Mouse (Mus musculus) megakaryocyte, embryonic 14.5 days (primary cell): ENCODE measurements at regions not wholly inside any gene's neighbourhood (a gene's known extent, or its start where the extent isn't known, plus 50 kb on each side); places are given as distances from the start of the nearest gene placed in this dataset.

Experiments used
- H3K27me3 ChIP-seq: replicated peaks from 2 replicates; pipeline ENCODE3; 2012; ENCODE audit warnings: inconsistent platforms
- H3K36me3 ChIP-seq: replicated peaks from 2 replicates; pipeline ENCODE3; 2012; ENCODE audit warnings: low read length, inconsistent platforms, mixed read lengths
- H3K4me1 ChIP-seq: 2 replicates; pipeline ENCODE4 v1.6.1; 2012; ENCODE audit warnings: inconsistent platforms
- H3K4me3 ChIP-seq: replicated peaks from 2 replicates; pipeline ENCODE3; 2012; ENCODE audit warnings: moderate library complexity, mild to moderate bottlenecking, inconsistent platforms
- H3K9me3 ChIP-seq: 2 replicates; pipeline ENCODE4 v1.6.1; 2012; ENCODE audit warnings: inconsistent platforms
- FLI1 ChIP-seq: IDR thresholded peaks from 2 replicates; pipeline ENCODE4 v1.6.1; 2012; ENCODE audit warnings: low read length, inconsistent platforms, mixed read lengths
- GATA1 ChIP-seq: IDR thresholded peaks from 3 replicates; pipeline ENCODE4 v1.6.1; 2012; ENCODE audit warnings: mixed read lengths, low read length, inconsistent platforms, borderline replicate concordance

- no peaks in the 10 kb centered on the region for H3K27me3 ChIP-seq
- H3K36me3 ChIP-seq = no peaks in the 10 kb centered on the region
- no peak for TF ChIP-seq FLI1
- no peak for TF ChIP-seq GATA1
- no peak overlapping the region for H3K4me3 ChIP-seq
- no peaks in the 10 kb centered on the region for H3K4me1 ChIP-seq
- H3K9me3 ChIP-seq = peaks cover 9% of the 10 kb centered on the region
These were observed 107.4 kb upstream of the Kcna4 start for GRCm38 (mm10) chr2:107183066-107183465.

GRCm38 (mm10) chr2:107184864-107185263, 105.6 kb upstream of the Kcna4 start:
- TF ChIP-seq FLI1 (no peak), GATA1 (no peak)
- Histone ChIP-seq H3K4me3 (no peak overlapping the region), H3K27me3 (no peaks in the 10 kb centered on the region), H3K36me3 (no peaks in the 10 kb centered on the region), H3K4me1 (no peaks in the 10 kb centered on the region), H3K9me3 (peaks cover 9% of the 10 kb centered on the region)

DNA sequence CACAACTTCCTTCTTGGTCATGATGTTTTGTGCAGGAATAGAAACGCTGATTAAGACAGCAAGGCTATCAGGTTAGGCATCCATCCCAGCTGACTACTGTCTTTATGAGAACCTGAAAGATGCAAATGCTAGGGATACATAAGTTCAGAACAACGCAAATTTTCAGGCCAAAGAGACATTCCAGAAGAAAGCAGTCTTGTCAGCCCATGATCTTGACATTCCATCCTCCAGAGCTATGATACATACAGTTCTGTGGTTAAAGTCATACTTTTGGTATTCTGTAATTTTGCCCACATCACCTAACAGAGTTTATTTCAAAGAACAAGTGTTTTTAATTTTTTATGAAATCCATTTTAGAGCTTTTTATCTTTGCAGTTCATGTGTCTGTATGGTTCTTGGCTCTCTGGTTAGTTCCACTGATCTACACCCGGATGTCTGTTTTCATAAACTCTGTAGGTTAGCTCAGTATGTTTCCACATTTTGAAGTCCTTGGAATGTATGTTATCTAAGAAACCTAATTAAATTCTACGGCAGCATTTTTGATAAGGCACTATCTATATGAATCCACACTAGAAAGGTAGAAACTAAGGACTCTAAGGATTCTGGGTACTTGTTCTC, 88.5 kb upstream of the Kcna4 start:
- Histone ChIP-seq H3K36me3 (no peaks in the 10 kb centered on the region), H3K4me3 (no peak overlapping the region), H3K9me3 (peaks cover 8% of the 10 kb centered on the region; the same call in 1 of the 2 replicates), H3K4me1 (no peaks in the 10 kb centered on the region), H3K27me3 (no peaks in the 10 kb centered on the region)
- TF ChIP-seq GATA1 (no peak), FLI1 (no peak)

- no peak for TF ChIP-seq FLI1
- no peak for TF ChIP-seq GATA1
- Histone ChIP-seq H3K36me3 (no peaks in the 10 kb centered on the region), H3K4me1 (no peaks in the 10 kb centered on the region), H3K4me3 (no peak overlapping the region), H3K27me3 (no peaks in the 10 kb centered on the region), H3K9me3 (peaks cover 8% of the 10 kb centered on the region; the same call in 1 of the 2 replicates)
These were observed 88.0 kb upstream of the Kcna4 start for GRCm38 (mm10) chr2:107202474-107202858.

- Histone ChIP-seq H3K4me1 (peaks cover under 1% of the 10 kb centered on the region; the same call in 1 of the 2 replicates), H3K9me3 (no peaks in the 10 kb centered on the region), H3K36me3 (no peaks in the 10 kb centered on the region), H3K27me3 (no peaks in the 10 kb centered on the region), H3K4me3 (no peak overlapping the region)
- TF ChIP-seq GATA1 (no peak), FLI1 (no peak)
These were observed 68.9 kb upstream of the Kcna4 start for GRCm38 (mm10) chr2:107221544-107221943.

- no peaks in the 10 kb centered on the region for H3K9me3 ChIP-seq
- TF ChIP-seq GATA1 (no peak), FLI1 (no peak)
- H3K36me3 ChIP-seq = no peaks in the 10 kb centered on the region
- H3K4me3 ChIP-seq = no peak overlapping the region
- H3K4me1 ChIP-seq = peaks cover 18% of the 10 kb centered on the region
- H3K27me3 ChIP-seq = no peaks in the 10 kb centered on the region
These were observed 65.8 kb upstream of the Kcna4 start for GRCm38 (mm10) chr2:107224679-107225078.

GRCm38 (mm10) chr2:107227486-107227885, 63.0 kb upstream of the Kcna4 start:
- H3K4me1 ChIP-seq = peaks cover 26% of the 10 kb centered on the region
- no peak overlapping the region for H3K4me3 ChIP-seq
- TF ChIP-seq GATA1 (no peak), FLI1 (no peak)
- H3K27me3 ChIP-seq = no peaks in the 10 kb centered on the region
- H3K36me3 ChIP-seq = no peaks in the 10 kb centered on the region
- peaks cover 5% of the 10 kb centered on the region; the same call in 1 of the 2 replicates for H3K9me3 ChIP-seq

- Histone ChIP-seq H3K36me3 (no peaks in the 10 kb centered on the region), H3K27me3 (no peaks in the 10 kb centered on the region), H3K4me1 (peaks cover 26% of the 10 kb centered on the region), H3K4me3 (no peak overlapping the region), H3K9me3 (peaks cover 5% of the 10 kb centered on the region; the same call in 1 of the 2 replicates)
- TF ChIP-seq FLI1 = no peak
- no peak for TF ChIP-seq GATA1
These were observed 62.2 kb upstream of the Kcna4 start for GRCm38 (mm10) chr2:107228287-107228686.

DNA sequence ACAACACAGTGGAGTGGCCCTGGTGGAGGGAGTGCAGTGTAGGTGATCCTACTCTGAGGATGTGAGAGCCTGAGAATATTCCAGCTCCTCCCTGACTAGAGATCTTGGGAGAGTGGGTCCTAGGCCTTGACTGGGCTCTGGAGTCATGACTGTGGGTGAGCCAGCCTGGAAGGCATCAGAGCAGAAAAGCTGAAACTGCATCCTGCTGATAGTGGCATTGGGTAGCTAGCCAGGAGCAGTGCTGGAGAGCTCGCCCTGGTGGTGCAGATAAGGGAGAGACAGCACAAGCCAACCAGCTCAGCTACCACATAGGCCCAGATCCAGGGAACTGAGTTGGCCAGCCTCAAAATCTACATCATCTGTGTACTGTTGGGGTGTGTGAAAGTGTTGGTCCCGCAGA, 58.8 kb upstream of the Kcna4 start:
- Histone ChIP-seq H3K4me1 (peaks cover 24% of the 10 kb centered on the region), H3K27me3 (no peaks in the 10 kb centered on the region), H3K9me3 (peaks cover 5% of the 10 kb centered on the region; the same call in 1 of the 2 replicates), H3K36me3 (no peaks in the 10 kb centered on the region), H3K4me3 (peak overlapping the region; percentile 66)
- TF ChIP-seq GATA1 (peak; percentile 55; the same call in 1 of the 3 replicates), FLI1 (no peak)

GRCm38 (mm10) chr2:107232885-107233284, 57.6 kb upstream of the Kcna4 start:
- no peaks in the 10 kb centered on the region for H3K36me3 ChIP-seq
- H3K27me3 ChIP-seq = no peaks in the 10 kb centered on the region
- peaks cover 5% of the 10 kb centered on the region; the same call in 1 of the 2 replicates for H3K9me3 ChIP-seq
- H3K4me3 ChIP-seq = peak overlapping the region; percentile 70
- H3K4me1 ChIP-seq = peaks cover 13% of the 10 kb centered on the region
- TF ChIP-seq FLI1 (no peak), GATA1 (no peak)
